Mouse (Mus musculus) kidney, embryonic 14.5 days (tissue): ENCODE measurements at regions not wholly inside any gene's neighbourhood (a gene's known extent, or its start where the extent isn't known, plus 50 kb on each side); places are given as distances from the start of the nearest gene placed in this dataset.
"Not testable (repeated sequence)": the region's sequence is repeated elsewhere in the genome, so short reads cannot be mapped to it uniquely, and the experiment has no call there.

Experiments
- ATAC-seq: fragments of 200-750 bp; cut with Nextera tagmentation; 2 replicates; pipeline ENCODE4 v1.8.0; 2017; ENCODE audit warnings: moderate number of reproducible peaks, mild to moderate bottlenecking, moderate TSS enrichment, moderate library complexity; ENCODE audit not compliant: low FRiP score, low TSS enrichment
- H3K27ac ChIP-seq: fragments of 300-500 bp; sonication (generic); 2 replicates; pipeline ENCODE4 v1.5.1; 2014; ENCODE audit warnings: low read depth, mild to moderate bottlenecking, low read length, moderate library complexity, mixed read lengths
- H3K27me3 ChIP-seq: fragments of 300-500 bp; sonication (generic); 2 replicates; pipeline ENCODE4 v1.6.1; 2014; ENCODE audit warnings: mild to moderate bottlenecking, low read length; ENCODE audit not compliant: control insufficient read depth, insufficient read depth
- H3K36me3 ChIP-seq: fragments of 300-500 bp; sonication (generic); 2 replicates; pipeline ENCODE4 v1.6.1; 2014; ENCODE audit warnings: low read length, mixed read lengths; ENCODE audit not compliant: control insufficient read depth, insufficient read depth
- H3K4me1 ChIP-seq: fragments of 300-500 bp; sonication (generic); 2 replicates; pipeline ENCODE4 v1.6.1; 2014; ENCODE audit warnings: low read length, mixed read lengths; ENCODE audit not compliant: control insufficient read depth, insufficient read depth
- H3K4me2 ChIP-seq: fragments of 300-500 bp; sonication (generic); replicated peaks from 2 replicates; pipeline ENCODE4 v1.6.1; 2014; ENCODE audit warnings: low read depth, mild to moderate bottlenecking, low read length
- H3K4me3 ChIP-seq: fragments of 300-500 bp; sonication (generic); 2 replicates; pipeline ENCODE4 v1.5.1; 2014; ENCODE audit warnings: mild to moderate bottlenecking, low read length
- H3K9ac ChIP-seq: fragments of 300-500 bp; sonication (generic); 2 replicates; pipeline ENCODE4 v1.6.1; 2014; ENCODE audit warnings: low read depth, mild to moderate bottlenecking, low read length, moderate library complexity
- H3K9me3 ChIP-seq: fragments of 300-500 bp; sonication (generic); 2 replicates; pipeline ENCODE4 v1.6.1; 2016; ENCODE audit warnings: low read length; ENCODE audit not compliant: control insufficient read depth
- WGBS: fragments of 180-500 bp; shearing (Covaris S2); extraction: QIAGEN DNeasy Blood & Tissue Kit; methylation state at CpG from one replicate; pipeline ENCODE4 v1.1.7; 2014; 5-methylcytosine and 5-hydroxymethylcytosine counted together

DNA sequence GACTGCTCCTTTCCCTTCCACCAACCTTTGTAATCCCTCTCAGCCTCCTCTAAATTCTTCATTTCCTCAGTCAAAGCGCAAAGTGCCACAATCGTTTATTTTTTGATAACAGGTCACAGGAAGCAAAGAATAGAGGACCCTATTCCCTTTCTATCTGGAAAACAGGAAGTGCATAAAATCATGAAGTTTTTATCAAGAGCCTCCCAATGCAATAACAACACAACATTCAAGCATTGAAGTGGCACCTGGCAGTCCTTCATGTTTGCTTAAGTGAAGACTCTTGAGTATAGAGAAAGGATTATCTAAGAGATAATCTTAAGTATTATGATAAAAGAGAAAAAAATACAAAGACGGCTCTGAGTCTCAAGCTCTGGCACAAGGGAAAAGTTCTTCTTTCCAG, 111.9 kb downstream of the Ibtk start:
- H3K4me1 ChIP-seq = no peaks in the 10 kb centered on the region
- no peaks in the 10 kb centered on the region for H3K9me3 ChIP-seq
- no peak overlapping the region for H3K9ac ChIP-seq
- 74% methylated on average over 3 of the region's 3 CpGs for WGBS
- ATAC-seq = no peak
- H3K27me3 ChIP-seq = no peaks in the 10 kb centered on the region
- H3K36me3 ChIP-seq = no peaks in the 10 kb centered on the region
- no peak overlapping the region for H3K4me2 ChIP-seq
- H3K27ac ChIP-seq = no peak overlapping the region
- no peak overlapping the region for H3K4me3 ChIP-seq

DNA sequence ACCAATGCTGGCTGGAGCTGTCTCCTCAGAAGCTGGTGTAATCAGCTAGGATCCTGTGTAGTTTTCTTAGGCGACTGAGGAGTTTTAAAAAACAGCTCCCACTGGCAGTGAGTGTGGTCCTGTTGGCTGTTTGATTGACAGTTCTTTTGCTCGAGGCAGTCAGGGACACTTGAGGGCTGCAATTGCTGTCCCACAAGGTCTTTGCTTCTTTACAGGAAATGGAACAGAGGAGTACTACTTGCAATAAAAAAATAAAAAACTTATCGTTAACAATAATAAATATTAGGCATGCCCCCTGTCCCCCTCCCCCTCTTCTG, 113.0 kb downstream of the Ibtk start:
- Histone ChIP-seq H3K4me1 (no peaks in the 10 kb centered on the region), H3K4me2 (no peak overlapping the region), H3K27me3 (no peaks in the 10 kb centered on the region), H3K27ac (no peak overlapping the region), H3K9me3 (no peaks in the 10 kb centered on the region), H3K36me3 (no peaks in the 10 kb centered on the region), H3K9ac (no peak overlapping the region), H3K4me3 (no peak overlapping the region)
- no peak for ATAC-seq
- 63% methylated on average over 3 of the region's 3 CpGs for WGBS

DNA sequence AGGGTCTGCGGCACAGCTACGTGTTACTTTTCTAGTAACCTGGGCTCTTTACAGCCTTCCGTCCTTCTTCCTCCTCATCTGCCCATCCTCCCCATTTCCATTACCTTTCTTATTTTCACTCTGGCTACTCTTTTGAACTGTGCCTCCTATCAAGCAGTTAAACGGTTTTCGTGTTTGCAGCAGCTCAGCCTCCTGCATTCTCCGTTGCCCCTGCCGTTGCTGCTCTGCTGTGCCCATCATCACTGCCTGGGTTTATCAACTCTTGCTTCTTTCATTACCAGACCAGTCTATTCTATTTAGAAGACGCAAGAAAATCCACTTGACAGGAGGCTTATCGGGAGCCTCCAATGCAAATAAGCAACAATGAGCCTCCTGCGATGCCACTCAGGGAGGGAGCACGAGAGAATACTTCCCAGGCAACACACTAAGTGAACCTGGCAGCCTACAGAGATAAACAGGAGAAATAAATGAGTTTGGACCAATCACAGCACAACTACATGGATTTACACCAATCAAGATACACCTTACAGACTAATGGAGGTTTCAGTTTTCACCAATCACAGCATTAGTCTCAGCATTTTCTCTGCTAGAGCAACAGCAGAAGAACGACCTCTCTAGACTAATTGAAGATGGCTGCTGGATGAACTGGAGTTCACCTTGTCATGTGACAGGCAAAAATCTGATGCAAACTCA, 113.5 kb downstream of the Ibtk start:
- ATAC-seq = no peak
- 91% methylated on average over 12 of the region's 12 CpGs for WGBS
- Histone ChIP-seq H3K4me2 (no peak overlapping the region), H3K9ac (no peak overlapping the region), H3K27me3 (no peaks in the 10 kb centered on the region), H3K4me3 (no peak overlapping the region), H3K36me3 (no peaks in the 10 kb centered on the region), H3K27ac (no peak overlapping the region), H3K4me1 (no peaks in the 10 kb centered on the region), H3K9me3 (no peaks in the 10 kb centered on the region)

DNA sequence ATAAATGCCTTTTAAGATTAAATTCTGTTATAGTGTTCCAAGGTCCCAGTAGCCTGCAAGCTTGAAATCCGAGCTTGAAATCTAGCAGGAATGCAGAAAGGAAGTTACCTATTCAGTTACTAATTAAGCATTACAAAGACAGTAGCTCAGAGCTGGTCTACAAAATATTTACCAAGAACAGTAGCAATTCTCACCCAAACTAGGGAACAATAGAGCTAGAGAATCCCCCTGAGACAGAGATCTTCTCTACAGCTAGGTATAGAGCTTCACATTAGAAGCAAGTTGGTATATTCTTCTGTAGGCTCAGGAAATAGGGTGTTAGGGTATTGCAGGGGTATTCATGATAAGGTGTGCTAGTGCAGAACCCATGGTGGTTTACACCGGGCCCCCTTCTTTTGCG, 114.3 kb downstream of the Ibtk start:
- not testable (repeated sequence) for H3K27ac ChIP-seq, H3K9me3 ChIP-seq, H3K4me3 ChIP-seq, ATAC-seq, H3K4me2 ChIP-seq, H3K27me3 ChIP-seq, H3K9ac ChIP-seq, H3K36me3 ChIP-seq, H3K4me1 ChIP-seq
- WGBS = 81% methylated on average over 3 of the region's 3 CpGs

DNA sequence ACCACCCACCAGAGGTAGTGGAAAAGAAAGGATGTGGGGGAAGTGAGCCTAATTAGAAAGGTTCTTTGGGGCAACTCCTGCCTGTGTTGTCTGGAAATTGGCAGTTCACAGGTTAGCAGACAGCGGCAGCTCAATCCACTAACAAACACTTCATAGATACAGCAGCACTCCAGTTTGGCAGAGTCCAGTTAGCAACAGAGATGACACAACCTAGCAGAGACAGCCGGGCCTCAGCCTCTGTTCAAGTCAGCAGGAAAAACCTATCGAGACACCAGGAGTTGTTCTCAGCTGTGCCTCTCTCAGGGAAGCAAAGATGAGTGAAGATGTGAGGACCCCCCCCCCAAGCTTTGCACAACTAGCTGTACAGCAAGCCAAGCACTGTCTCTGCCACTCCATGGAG, 131.2 kb downstream of the Ibtk start:
- no peak overlapping the region for H3K9ac ChIP-seq
- no peaks in the 10 kb centered on the region for H3K9me3 ChIP-seq
- 74% methylated on average over 3 of the region's 3 CpGs for WGBS
- no peak overlapping the region for H3K4me3 ChIP-seq
- H3K4me2 ChIP-seq = no peak overlapping the region
- ATAC-seq = no peak
- H3K27ac ChIP-seq = no peak overlapping the region
- H3K36me3 ChIP-seq = no peaks in the 10 kb centered on the region
- H3K4me1 ChIP-seq = 0 out of 2 replicates have a peak, but pooled peaks cover 12% of the 10 kb centered on the region
- H3K27me3 ChIP-seq = no peaks in the 10 kb centered on the region

DNA sequence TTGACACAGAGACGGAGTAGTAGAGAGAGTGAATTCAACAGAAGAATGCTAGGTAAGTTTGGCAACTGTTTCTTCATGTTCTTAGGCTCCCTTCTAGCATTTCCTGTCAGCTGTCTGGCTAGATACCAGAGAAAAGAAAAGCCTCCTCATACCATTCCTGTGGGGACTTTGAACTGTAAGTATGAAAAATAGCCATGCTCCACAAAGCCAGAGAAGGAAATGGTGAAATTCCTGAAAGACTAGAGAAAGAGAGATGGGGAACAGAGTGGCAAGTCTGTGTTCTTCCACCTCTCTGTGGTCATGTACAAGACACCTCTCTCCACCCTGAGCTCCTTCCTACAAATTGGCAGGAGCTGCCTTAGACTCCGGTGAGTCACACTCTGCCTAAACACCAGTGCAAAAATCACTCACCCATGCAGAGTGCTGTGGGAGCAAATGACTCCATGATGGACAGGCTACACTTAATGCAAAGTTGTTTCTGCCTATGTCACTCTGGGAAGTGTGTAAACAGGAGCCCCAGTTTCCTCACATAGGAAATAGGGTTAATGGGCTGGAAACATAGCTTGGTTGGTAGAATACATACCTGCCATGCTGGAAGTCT, 131.9 kb downstream of the Ibtk start:
- WGBS = 52% methylated on average over 2 of the region's 2 CpGs
- Histone ChIP-seq H3K9ac (no peak overlapping the region), H3K27me3 (no peaks in the 10 kb centered on the region), H3K4me2 (no peak overlapping the region), H3K4me1 (0 out of 2 replicates have a peak, but pooled peaks cover 12% of the 10 kb centered on the region), H3K27ac (no peak overlapping the region), H3K9me3 (no peaks in the 10 kb centered on the region), H3K4me3 (no peak overlapping the region), H3K36me3 (no peaks in the 10 kb centered on the region)
- peak; percentile 92 for ATAC-seq

DNA sequence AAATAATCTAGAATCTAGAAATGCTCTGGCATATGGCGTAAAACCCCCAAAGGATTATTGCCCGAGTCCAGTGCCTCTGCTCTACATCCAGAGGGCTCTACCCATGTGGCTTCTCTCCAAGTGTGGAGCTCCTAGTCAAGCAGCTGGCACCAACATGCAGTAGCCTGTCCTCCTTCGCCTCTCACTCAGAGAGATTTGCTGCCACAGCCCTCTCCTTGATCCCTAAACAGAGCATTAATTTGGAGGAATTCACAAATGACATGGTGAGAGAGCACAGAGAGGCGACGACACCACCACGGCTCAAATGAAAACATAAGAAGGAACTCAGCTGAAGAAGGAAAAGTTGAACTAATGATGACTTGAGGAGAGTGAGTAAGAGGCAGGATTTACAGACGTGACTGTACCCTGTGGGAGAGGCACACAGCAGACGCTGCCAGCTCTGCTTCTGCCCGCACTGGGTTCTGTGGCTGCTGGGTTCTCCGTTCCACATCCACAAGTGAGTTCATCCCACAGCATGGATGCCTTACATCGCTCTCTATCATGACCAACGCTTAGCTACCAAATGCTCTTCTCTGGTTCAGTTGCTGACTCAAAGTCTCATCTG, 132.8 kb downstream of the Ibtk start:
- Histone ChIP-seq H3K9ac (no peak overlapping the region), H3K9me3 (no peaks in the 10 kb centered on the region), H3K4me2 (no peak overlapping the region), H3K4me3 (no peak overlapping the region), H3K36me3 (no peaks in the 10 kb centered on the region), H3K4me1 (0 out of 2 replicates have a peak, but pooled peaks cover 12% of the 10 kb centered on the region), H3K27me3 (no peaks in the 10 kb centered on the region), H3K27ac (no peak overlapping the region)
- peak; percentile 55; the same call in 1 of the 2 replicates for ATAC-seq
- WGBS = 55% methylated on average over 12 of the region's 12 CpGs

DNA sequence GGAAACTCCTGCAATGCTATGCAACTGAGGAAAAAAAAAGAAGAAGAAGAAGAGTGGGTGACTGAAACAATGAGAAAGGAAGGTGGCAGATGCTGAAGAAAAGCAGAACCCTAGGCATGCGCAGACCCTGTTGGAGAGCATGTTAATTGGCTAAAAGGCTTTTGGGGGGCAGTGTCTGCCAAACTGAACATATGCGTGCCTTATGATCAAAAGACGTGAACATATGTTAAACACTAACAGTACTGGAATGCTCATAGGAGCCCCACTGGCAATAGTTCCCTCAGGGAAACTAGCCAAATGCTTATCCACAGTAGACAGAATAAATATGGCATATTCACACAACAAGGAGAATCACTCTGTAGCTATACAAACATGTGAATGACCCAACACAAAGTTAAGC, 140.0 kb downstream of the Ibtk start:
- Histone ChIP-seq H3K4me1 (no peaks in the 10 kb centered on the region), H3K36me3 (no peaks in the 10 kb centered on the region)
- WGBS = 89% methylated on average over 3 of the region's 3 CpGs

DNA sequence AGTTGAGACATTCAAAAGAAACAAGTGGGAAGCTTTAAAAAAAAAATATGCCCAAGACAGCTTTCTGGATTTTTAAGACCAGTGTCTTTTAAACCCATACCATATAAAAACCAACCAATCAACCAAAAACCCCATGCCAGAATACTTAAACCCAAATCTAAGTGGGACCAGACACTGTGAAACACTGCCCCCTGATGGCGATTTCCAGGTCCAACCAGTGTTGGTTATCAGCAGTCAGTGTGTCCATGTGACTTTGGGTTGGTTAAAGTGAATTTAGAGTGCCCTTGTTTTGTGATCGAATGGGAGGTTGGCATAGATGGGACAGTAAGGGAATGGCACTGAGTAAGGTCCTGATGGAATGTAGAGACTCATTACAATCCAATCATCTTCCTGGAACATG, 152.2 kb downstream of the Ibtk start:
- WGBS = 39% methylated on average over 2 of the region's 2 CpGs
- H3K9me3 ChIP-seq = no peaks in the 10 kb centered on the region
- no peak overlapping the region for H3K4me2 ChIP-seq
- H3K4me3 ChIP-seq = no peak overlapping the region
- ATAC-seq = no peak
- no peak overlapping the region for H3K27ac ChIP-seq
- no peaks in the 10 kb centered on the region for H3K36me3 ChIP-seq
- H3K27me3 ChIP-seq = no peaks in the 10 kb centered on the region
- no peak overlapping the region for H3K9ac ChIP-seq
- no peaks in the 10 kb centered on the region for H3K4me1 ChIP-seq

More for the DNA sequence above, 140.0 kb downstream of the Ibtk start:
- H3K27me3 ChIP-seq = no peaks in the 10 kb centered on the region
- ATAC-seq = no peak
- no peak overlapping the region for H3K4me3 ChIP-seq
- no peak overlapping the region for H3K4me2 ChIP-seq
- no peaks in the 10 kb centered on the region for H3K9me3 ChIP-seq
- H3K27ac ChIP-seq = no peak overlapping the region
- no peak overlapping the region for H3K9ac ChIP-seq
